Mouse (Mus musculus) MEL (cell line): ENCODE results near the gene Ephb2. TPM values are rescaled to one million over a fixed set of nuclear protein-coding genes. Genes with fewer than 3 reads are reported as not detected.

Source experiments
- DNase-seq: peaks from one replicate; pipeline ENCODE4 v3.0.0; 2011; ENCODE audit warnings: low read depth, low spot score
- H3K27ac ChIP-seq: 2 replicates; pipeline ENCODE4 v1.5.1; 2012; ENCODE audit warnings: low read depth, mild to moderate bottlenecking, control low read depth, low read length, moderate library complexity; ENCODE audit not compliant: control insufficient read depth
- H3K27me3 ChIP-seq, 2 experiments: fragments of 150-350 bp in 1 of 2; sonication (generic) in 1 of 2; 2 replicates each; pipeline ENCODE4 v1.6.1; 2012; ENCODE audit warnings: low read length in 2 of 2, mild to moderate bottlenecking in 2 of 2, improper control_type of control experiment in 1 of 2, moderate library complexity in 1 of 2; ENCODE audit not compliant: insufficient read depth in 2 of 2, control insufficient read depth in 1 of 2
- H3K36me3 ChIP-seq, 2 experiments: 2 replicates each; pipeline ENCODE4 v1.6.1; 2012 to 2014; ENCODE audit warnings: low read length in 2 of 2, improper control_type of control experiment in 1 of 2, inconsistent platforms in 1 of 2, mild to moderate bottlenecking in 1 of 2; ENCODE audit not compliant: insufficient read depth in 2 of 2, control insufficient read depth in 1 of 2
- H3K4me1 ChIP-seq, 2 experiments: fragments of 150-350 bp in 1 of 2; sonication (generic) in 1 of 2; 2 replicates each; pipeline ENCODE4 v1.6.1; 2012; ENCODE audit warnings: low read length in 2 of 2, improper control_type of control experiment in 1 of 2, mild to moderate bottlenecking in 1 of 2; ENCODE audit not compliant: insufficient read depth in 2 of 2, control insufficient read depth in 1 of 2
- H3K4me3 ChIP-seq, 2 experiments: fragments of 150-350 bp in 1 of 2; sonication (generic) in 1 of 2; 2 replicates each; pipeline ENCODE4 v1.5.1; 2012; ENCODE audit warnings: low read depth in 2 of 2, low read length in 2 of 2, mild to moderate bottlenecking in 2 of 2, moderate library complexity in 2 of 2, control low read depth in 1 of 2, improper control_type of control experiment in 1 of 2; ENCODE audit not compliant: control insufficient read depth in 1 of 2, insufficient read depth in 1 of 2
- H3K79me2 ChIP-seq: 2 replicates; pipeline ENCODE4 v1.6.1; 2012; ENCODE audit warnings: mild to moderate bottlenecking, low read length, moderate library complexity; ENCODE audit not compliant: control insufficient read depth, poor library complexity, insufficient read depth
- H3K9ac ChIP-seq: 2 replicates; pipeline ENCODE4 v1.6.1; 2012; ENCODE audit warnings: low read depth, mild to moderate bottlenecking, control low read depth, low read length, moderate library complexity; ENCODE audit not compliant: control insufficient read depth, poor library complexity, severe bottlenecking
- H3K9me3 ChIP-seq: fragments of 150-350 bp; sonication (generic); replicated peaks from 2 replicates; pipeline ENCODE4 v1.6.1; 2012; ENCODE audit warnings: mild to moderate bottlenecking, low read length, improper control_type of control experiment, moderate library complexity; ENCODE audit not compliant: insufficient read depth
- CHD1 ChIP-seq: IDR thresholded peaks from 2 replicates; pipeline ENCODE4 v1.6.1; 2012; ENCODE audit warnings: low read depth, mild to moderate bottlenecking, inconsistent platforms, low read length, improper control_type of control experiment
- CTCF ChIP-seq, 3 experiments: IDR thresholded peaks in 2 of 3; conservative IDR thresholded peaks in 1 of 3; 2 replicates each; pipeline ENCODE4 v1.5.1; 2011 to 2012; ENCODE audit warnings: low read length in 3 of 3, low read depth in 2 of 3, mild to moderate bottlenecking in 2 of 3, improper control_type of control experiment in 1 of 3, inconsistent platforms in 1 of 3, mixed read lengths in 1 of 3, moderate library complexity in 1 of 3; ENCODE audit not compliant: control insufficient read depth in 1 of 3, insufficient read depth in 1 of 3, poor library complexity in 1 of 3, severe bottlenecking in 1 of 3
- GABPA ChIP-seq: IDR thresholded peaks from 2 replicates; pipeline ENCODE4 v1.6.1; 2012; ENCODE audit warnings: low read depth, mild to moderate bottlenecking, inconsistent platforms, low read length, improper control_type of control experiment, moderate library complexity
- GATA1 ChIP-seq: IDR thresholded peaks from 2 replicates; pipeline ENCODE4 v1.6.1; 2011; ENCODE audit warnings: low read depth, low read length, improper control_type of control experiment
- MAFK ChIP-seq: IDR thresholded peaks from 2 replicates; pipeline ENCODE4 v1.6.1; 2011; ENCODE audit warnings: low read depth, mild to moderate bottlenecking, low read length, improper control_type of control experiment, borderline replicate concordance
- MEF2A ChIP-seq: IDR thresholded peaks from 2 replicates; pipeline ENCODE4 v1.6.1; 2014; ENCODE audit warnings: low read depth, mild to moderate bottlenecking, inconsistent platforms, low read length, improper control_type of control experiment; ENCODE audit not compliant: poor library complexity, insufficient replicate concordance, severe bottlenecking; ENCODE audit errors: extremely low read depth
- MXI1 ChIP-seq: IDR thresholded peaks from 2 replicates; pipeline ENCODE4 v1.6.1; 2011; ENCODE audit warnings: mild to moderate bottlenecking, low read depth, low read length, improper control_type of control experiment
- MYB ChIP-seq: IDR thresholded peaks from 2 replicates; pipeline ENCODE4 v1.6.1; 2011; ENCODE audit warnings: mild to moderate bottlenecking, low read depth, low read length, improper control_type of control experiment
- POLR2A ChIP-seq, 2 experiments: IDR thresholded peaks; 2 replicates each; pipeline ENCODE4 v1.6.1; 2011 to 2012; ENCODE audit warnings: low read length in 2 of 2, mild to moderate bottlenecking in 2 of 2, control low read depth in 1 of 2, improper control_type of control experiment in 1 of 2, low read depth in 1 of 2, moderate library complexity in 1 of 2; ENCODE audit not compliant: control insufficient read depth in 1 of 2, insufficient read depth in 1 of 2, poor library complexity in 1 of 2
- POLR2AphosphoS2 ChIP-seq: IDR thresholded peaks from 2 replicates; pipeline ENCODE4 v1.6.1; 2011; ENCODE audit warnings: low read length, improper control_type of control experiment
- POLR2AphosphoS5 ChIP-seq: IDR thresholded peaks from 2 replicates; pipeline ENCODE4 v1.6.1; 2012; ENCODE audit warnings: low read depth, borderline replicate concordance, mild to moderate bottlenecking, inconsistent platforms, low read length, moderate library complexity, mixed read lengths
- RAD21 ChIP-seq: IDR thresholded peaks from 2 replicates; pipeline ENCODE4 v1.6.1; 2011; ENCODE audit warnings: mild to moderate bottlenecking, low read depth, low read length, improper control_type of control experiment
- SMC3 ChIP-seq: IDR thresholded peaks from 2 replicates; pipeline ENCODE4 v1.6.1; 2011; ENCODE audit warnings: low read depth, low read length, improper control_type of control experiment
- USF1 ChIP-seq: IDR thresholded peaks from 2 replicates; pipeline ENCODE4 v1.6.1; 2014; ENCODE audit warnings: low read depth, mild to moderate bottlenecking, inconsistent platforms, low read length, improper control_type of control experiment, moderate library complexity
- polyA plus RNA-seq, 2 experiments: library from polyadenylated mRNA; stranded (reverse) in 1 of 2; unstranded in 1 of 2; fragments of >175 nt in 1 of 2; fragments of >200 nt in 1 of 2; gene quantifications; 2 replicates each; pipeline versions ENCODE4 v1.2.1 to v1.2.4; 2012; ENCODE audit warnings: low replicate concordance in 2 of 2, low read depth in 1 of 2; ENCODE audit not compliant: insufficient read length in 2 of 2, insufficient read depth in 1 of 2, missing spikeins in 1 of 2
- total RNA-seq: library from RNA; depleted of rRNA; stranded (reverse); fragments of 300-350 nt; gene quantifications from 2 replicates; pipeline ENCODE4 v1.2.3, GENCODE M21; 2012; rRNA removed

Gene Ephb2
- total RNA-seq (1.5 and 1.9 TPM in 2 replicates), polyA plus RNA-seq (1 to 10 TPM in 1 of 2 experiments, not detected in 1; 4.1 TPM)

- Histone ChIP-seq H3K9ac (no peak within 1 kb of the TSS), H3K79me2 (no peaks in the 10 kb centered on the region), H3K36me3 (no peaks in the 10 kb centered on the region), H3K27me3 (no peaks in the 10 kb centered on the region; a peak in 1 of 4 replicates), H3K4me1 (no peaks in the 10 kb centered on the region), H3K4me3 (no peak within 1 kb of the TSS), H3K27ac (no peak within 1 kb of the TSS), H3K9me3 (no peaks in the 10 kb centered on the region)
- TF ChIP-seq CHD1 (no peak), POLR2AphosphoS2 (no peak), POLR2AphosphoS5 (no peak), USF1 (no peak), MYB (no peak), CTCF (IDR thresholded peaks at IDR 0.05 in 2 of 3, conservative IDR thresholded peaks at IDR 0.05 in 1 of 3; ENCODE audit: control insufficient read depth in 1 of 3, insufficient read depth in 1 of 3, low read depth in 2 of 3, low read length in 3 of 3, poor library complexity in 1 of 3, severe bottlenecking in 1 of 3) (no peak), MAFK (no peak), GABPA (no peak), GATA1 (no peak)
- DNase-seq = no peak
Observed at GRCm38 (mm10) chr4:136835621-136836386, at the start of gene Ephb2. TSS of gene Ephb2 (minus strand) at chr4:136835988.

- H3K27ac ChIP-seq = no peak overlapping the region
- TF ChIP-seq MAFK (no peak), MEF2A (no peak), RAD21 (peak; percentile 11), CTCF (IDR thresholded peaks at IDR 0.05 in 2 of 3, conservative IDR thresholded peaks at IDR 0.05 in 1 of 3; ENCODE audit: control insufficient read depth in 1 of 3, insufficient read depth in 1 of 3, low read depth in 2 of 3, low read length in 3 of 3, poor library complexity in 1 of 3, severe bottlenecking in 1 of 3) (peak; percentile 11 to 33 (median 27); a peak in 4 of 6 replicates), SMC3 (peak; percentile 36), POLR2AphosphoS5 (no peak), MXI1 (no peak), POLR2A (IDR thresholded peaks at IDR 0.05; ENCODE audit: control insufficient read depth in 1 of 2, insufficient read depth in 1 of 2, low read depth in 1 of 2, low read length in 2 of 2, poor library complexity in 1 of 2) (no peak)
- no peak overlapping the region for H3K9ac ChIP-seq
- no peaks in the 10 kb centered on the region for H3K79me2 ChIP-seq
- no peaks in the 10 kb centered on the region for H3K36me3 ChIP-seq
- peak; percentile 22 for DNase-seq
- no peak overlapping the region for H3K4me3 ChIP-seq
- no peaks in the 10 kb centered on the region for H3K9me3 ChIP-seq
- H3K4me1 ChIP-seq = no peaks in the 10 kb centered on the region
- H3K27me3 ChIP-seq = no peaks in the 10 kb centered on the region; a peak in 1 of 4 replicates
Observed at GRCm38 (mm10) chr4:136878601-136879000, 42.8 kb upstream of the Ephb2 start.
